Mouse (Mus musculus): Measurements from ENCODE around the gene Olfr12. TPM values are rescaled to one million over a fixed set of nuclear protein-coding genes. Genes with fewer than 3 reads are reported as not detected.

Olfr12 gene
- polyA plus RNA-seq, 1 experiment from 2014 or later: not detected

DNA sequence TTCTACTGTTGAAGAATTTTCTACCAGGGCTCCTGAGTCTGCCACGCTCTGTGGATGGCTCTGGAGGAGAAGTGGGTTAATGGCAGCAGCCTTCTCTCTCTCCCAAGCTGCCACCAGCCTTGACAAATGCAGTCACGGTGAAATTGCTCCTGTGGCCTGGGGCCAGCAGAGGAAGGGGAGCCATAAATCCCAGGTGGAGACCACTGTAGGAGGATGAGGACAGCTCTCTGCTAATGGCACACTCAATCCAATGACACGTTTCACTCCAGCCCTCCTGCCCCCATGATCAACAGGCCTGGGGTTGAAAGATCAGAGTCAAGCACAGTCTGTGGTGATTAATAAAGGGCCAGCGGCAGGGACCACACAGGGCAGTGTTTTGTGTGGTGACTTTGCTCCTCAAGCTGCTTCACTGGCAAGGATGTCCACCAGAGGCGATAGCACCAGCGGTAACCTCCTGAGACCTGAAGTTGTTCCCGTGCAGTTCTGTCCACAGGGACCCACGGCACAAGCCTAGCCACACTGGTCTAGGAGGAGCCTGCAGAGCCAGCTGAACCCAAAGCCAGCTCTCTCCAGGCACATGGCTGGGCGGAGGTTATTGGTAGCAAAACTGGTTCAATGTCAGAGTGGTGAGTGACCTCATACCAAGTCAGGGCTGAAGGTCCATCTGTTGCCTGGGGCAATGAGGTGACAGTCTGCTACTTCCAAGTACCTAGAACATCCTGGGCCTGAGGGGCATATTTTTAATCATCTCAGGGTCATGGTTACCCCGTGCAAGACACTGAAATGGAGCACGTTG lies 39.6 kb downstream of the Olfr12 start:
- H3K4me2 ChIP-seq: no peak overlapping the region
- H3K4me3 ChIP-seq (replicated peaks): no peak overlapping the region
- 68% methylated on average over 11 of the region's 11 CpGs for WGBS
- H3K27me3 ChIP-seq (replicated peaks): no peaks in the 10 kb centered on the region
- no peaks in the 10 kb centered on the region for H3K36me3 ChIP-seq
- H3K9ac ChIP-seq: no peak overlapping the region
- ATAC-seq (ENCODE audit: insufficient read depth, low FRiP score, low read depth): no peak
- no peaks in the 10 kb centered on the region for H3K9me3 ChIP-seq
- no peak overlapping the region for H3K27ac ChIP-seq
- H3K4me1 ChIP-seq: no peaks in the 10 kb centered on the region

- no peaks in the 10 kb centered on the region for H3K36me3 ChIP-seq
- H3K4me1 ChIP-seq: no peaks in the 10 kb centered on the region
- H3K27me3 ChIP-seq (replicated peaks): no peaks in the 10 kb centered on the region
- no peak overlapping the region for H3K4me2 ChIP-seq
- 50% methylated on average over 5 of the region's 5 CpGs for WGBS
- H3K9ac ChIP-seq: no peak overlapping the region
- no peak for ATAC-seq (ENCODE audit: insufficient read depth, low FRiP score, low read depth)
- no peaks in the 10 kb centered on the region for H3K9me3 ChIP-seq
- no peak overlapping the region for H3K4me3 ChIP-seq (replicated peaks)
- no peak overlapping the region for H3K27ac ChIP-seq
Observed at GRCm38 (mm10) chr1:92659392-92659791, 41.8 kb downstream of the Olfr12 start.

DNA sequence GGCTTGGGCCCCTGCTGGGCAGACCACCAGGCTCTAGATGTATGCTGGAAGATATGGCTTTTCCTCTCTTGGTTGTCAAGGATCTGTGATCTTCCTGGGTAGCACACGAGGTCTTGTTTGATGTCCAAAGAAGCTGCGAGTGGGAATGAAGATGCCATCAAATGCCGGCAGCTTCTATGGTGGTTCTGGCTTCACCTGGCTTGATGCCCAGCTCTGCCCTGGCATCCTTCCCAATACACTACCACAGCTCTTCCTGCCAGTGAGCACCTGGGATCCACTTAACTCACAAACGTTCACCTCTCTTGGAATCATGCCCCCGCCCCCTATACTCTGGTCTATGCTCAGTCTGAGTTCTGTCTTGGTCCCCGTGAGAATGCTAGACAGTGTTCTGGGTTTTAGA lies 49.5 kb downstream of the Olfr12 start:
- ATAC-seq (ENCODE audit: insufficient read depth, low FRiP score, low read depth): no peak

DNA sequence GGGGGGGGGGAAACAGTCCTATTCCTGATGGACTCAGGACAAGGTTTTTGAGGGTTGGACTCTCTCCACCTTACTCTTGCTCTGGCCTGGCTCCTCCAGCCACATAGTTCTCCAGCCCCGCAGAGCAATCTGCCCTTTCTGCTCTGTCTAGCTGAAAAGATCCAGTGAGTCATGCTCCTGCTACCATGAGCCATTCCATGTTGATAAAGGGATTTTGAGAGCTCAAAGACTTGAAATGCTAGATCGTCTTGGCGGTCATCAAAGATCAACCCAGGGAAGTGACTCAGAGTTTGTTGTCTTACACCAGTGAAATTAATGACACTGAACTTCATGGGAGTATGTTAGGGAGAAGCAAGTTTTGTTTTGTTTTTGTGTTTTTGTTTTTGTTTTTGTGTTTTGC lies 51.8 kb downstream of the Olfr12 start:
- Histone ChIP-seq H3K4me1 (no peaks in the 10 kb centered on the region), H3K9ac (no peak overlapping the region), H3K27me3 (replicated peaks) (no peaks in the 10 kb centered on the region), H3K36me3 (no peaks in the 10 kb centered on the region), H3K9me3 (no peaks in the 10 kb centered on the region), H3K4me3 (replicated peaks) (no peak overlapping the region), H3K4me2 (no peak overlapping the region), H3K27ac (no peak overlapping the region)
- ATAC-seq (ENCODE audit: insufficient read depth, low FRiP score, low read depth): no peak
- 76% methylated on average over 3 of the region's 3 CpGs for WGBS

More for the DNA sequence above, 49.5 kb downstream of the Olfr12 start:
- 69% methylated on average over 6 of the region's 6 CpGs for WGBS
- no peaks in the 10 kb centered on the region for H3K27me3 ChIP-seq (replicated peaks)
- no peak overlapping the region for H3K4me2 ChIP-seq
- no peaks in the 10 kb centered on the region for H3K9me3 ChIP-seq
- H3K4me3 ChIP-seq (replicated peaks): no peak overlapping the region
- no peak overlapping the region for H3K27ac ChIP-seq
- no peaks in the 10 kb centered on the region for H3K4me1 ChIP-seq
- H3K9ac ChIP-seq: no peak overlapping the region
- H3K36me3 ChIP-seq: no peaks in the 10 kb centered on the region

DNA sequence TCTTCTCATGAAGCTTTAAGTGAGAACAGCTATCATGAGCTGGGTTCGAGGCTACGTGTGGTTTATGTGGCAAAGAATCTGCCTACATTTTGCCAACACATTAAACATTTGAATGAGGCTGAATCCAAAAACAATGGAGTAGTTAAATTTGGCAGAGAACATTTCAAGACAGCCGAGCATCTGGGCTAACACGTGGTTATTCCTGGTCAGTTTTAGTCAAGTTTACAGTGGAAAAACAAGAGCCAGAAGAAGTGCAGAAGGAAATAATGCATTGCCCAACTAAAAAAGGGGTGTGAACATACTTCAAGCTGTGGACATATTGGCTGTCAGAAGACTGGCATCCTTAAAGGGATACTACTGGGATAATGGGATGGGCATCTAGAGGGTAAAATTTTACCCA lies 53.7 kb downstream of the Olfr12 start:
- Histone ChIP-seq H3K27me3 (replicated peaks) (no peaks in the 10 kb centered on the region), H3K4me3 (replicated peaks) (no peak overlapping the region), H3K9ac (no peak overlapping the region), H3K4me1 (no peaks in the 10 kb centered on the region), H3K9me3 (no peaks in the 10 kb centered on the region), H3K27ac (no peak overlapping the region), H3K4me2 (no peak overlapping the region), H3K36me3 (no peaks in the 10 kb centered on the region)
- ATAC-seq (ENCODE audit: insufficient read depth, low FRiP score, low read depth): no peak
- WGBS: 81% methylated on average over 4 of the region's 4 CpGs

Other genes starting within 250 kb of the Olfr12 start
- gene Ndufa10, start 143.9 kb upstream of the Olfr12 start, polyA plus RNA-seq (2015; fragmentation: Nextera tagmentation; extraction: Ambion mirVana): 253 and 295 TPM in 2 replicates
- gene Olfr1416, start 132.7 kb upstream of the Olfr12 start, polyA plus RNA-seq (2015; fragmentation: Nextera tagmentation; extraction: Ambion mirVana): not detected in 2 replicates
- not detected in 2 replicates for gene Olfr1415, start 121.7 kb upstream of the Olfr12 start, polyA plus RNA-seq (2015; fragmentation: Nextera tagmentation; extraction: Ambion mirVana)
- not detected in 2 replicates for gene Olfr1414, start 99.1 kb upstream of the Olfr12 start, polyA plus RNA-seq (2015; fragmentation: Nextera tagmentation; extraction: Ambion mirVana)
- not detected in 2 replicates for gene Olfr1413, start 46.5 kb upstream of the Olfr12 start, polyA plus RNA-seq (2015; fragmentation: Nextera tagmentation; extraction: Ambion mirVana)
- gene Olfr1412, start 32.0 kb upstream of the Olfr12 start, polyA plus RNA-seq (2015; fragmentation: Nextera tagmentation; extraction: Ambion mirVana): not detected in 2 replicates
- gene Olfr1411, start 23.4 kb upstream of the Olfr12 start, polyA plus RNA-seq (2015; fragmentation: Nextera tagmentation; extraction: Ambion mirVana): not detected in 2 replicates
- gene Olfr1410, start 12.0 kb upstream of the Olfr12 start, polyA plus RNA-seq (2015; fragmentation: Nextera tagmentation; extraction: Ambion mirVana): not detected in 2 replicates
- 349 and 369 TPM in 2 replicates for gene Cops9, start 24.2 kb downstream of the Olfr12 start, polyA plus RNA-seq (2015; fragmentation: Nextera tagmentation; extraction: Ambion mirVana)
- gene Otos, start 31.1 kb downstream of the Olfr12 start, polyA plus RNA-seq (2015; fragmentation: Nextera tagmentation; extraction: Ambion mirVana): 0.19 and 0.21 TPM in 2 replicates
- 48.7 TPM in 2 replicates for gene Gpc1, start 213.9 kb downstream of the Olfr12 start, polyA plus RNA-seq (2015; fragmentation: Nextera tagmentation; extraction: Ambion mirVana)

All from stomach, embryonic 15.5 days (tissue).